Mouse (Mus musculus) ovary, postnatal 10 days (tissue): ENCODE measurements around the gene Bcap31.
"Not testable (repeated sequence)": the region's sequence is repeated elsewhere in the genome, so short reads cannot be mapped to it uniquely, and the experiment has no call there.

ENCODE experiments used
- DNase-seq: peaks from one replicate; pipeline ENCODE4 v3.0.0; 2022; ENCODE audit warnings: low spot score

Gene Bcap31

DNA sequence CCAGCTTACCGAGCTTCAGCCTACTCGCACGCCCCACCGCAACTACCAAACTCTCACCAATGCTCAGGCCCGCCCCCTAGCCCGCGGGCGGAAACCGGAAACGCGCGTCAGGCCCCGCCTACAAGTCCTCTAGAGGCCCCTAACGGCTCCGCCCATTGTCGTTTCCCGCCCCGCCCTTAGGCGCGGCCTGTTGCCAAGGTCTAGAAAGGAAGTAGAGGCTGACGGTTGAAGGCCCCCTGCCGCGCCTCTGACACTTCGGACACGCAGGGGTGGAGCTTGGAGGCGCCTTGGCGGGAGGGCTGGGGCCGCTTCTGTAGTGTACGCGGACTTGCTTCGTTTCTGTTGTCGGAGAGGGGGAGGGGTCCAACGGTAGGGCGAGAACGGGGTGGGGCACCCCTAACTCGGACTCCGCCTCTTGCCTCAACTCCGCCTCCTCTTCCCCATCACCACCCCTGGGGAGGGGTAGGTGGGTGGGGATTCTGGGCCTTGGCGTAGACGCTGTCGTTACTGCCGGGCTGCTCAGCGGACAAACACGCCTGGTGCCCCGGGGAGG lies at the start of gene Bcap31, which contains the start of gene Abcd1:
TSS of gene Bcap31 (minus strand) at position 67 of the 553 bp plus-strand sequence.
TSS of gene Abcd1 (plus strand) at position 489 of the 553 bp plus-strand sequence.
- peak; percentile 65 for DNase-seq

DNA sequence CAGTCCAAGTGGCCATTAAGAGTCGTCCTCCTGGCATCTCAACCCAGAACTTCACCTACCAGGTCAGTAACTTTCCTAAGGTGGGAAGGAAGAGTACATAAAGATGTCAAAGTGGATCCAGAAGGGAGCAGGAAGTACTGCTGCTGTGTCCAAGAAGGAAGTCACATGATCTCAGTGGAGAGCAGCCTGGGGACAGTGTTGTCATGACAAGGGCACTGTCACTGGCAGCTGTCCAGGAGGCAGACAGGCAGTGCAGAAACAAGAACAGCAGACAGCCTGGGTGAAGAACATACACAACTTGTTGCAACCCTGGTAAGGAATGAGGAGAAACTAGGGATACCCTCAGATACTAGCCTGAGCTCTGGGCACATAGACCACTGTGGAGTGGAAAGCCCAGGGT lies 49.3 kb upstream of the Bcap31 start:
- no peak for DNase-seq

DNA sequence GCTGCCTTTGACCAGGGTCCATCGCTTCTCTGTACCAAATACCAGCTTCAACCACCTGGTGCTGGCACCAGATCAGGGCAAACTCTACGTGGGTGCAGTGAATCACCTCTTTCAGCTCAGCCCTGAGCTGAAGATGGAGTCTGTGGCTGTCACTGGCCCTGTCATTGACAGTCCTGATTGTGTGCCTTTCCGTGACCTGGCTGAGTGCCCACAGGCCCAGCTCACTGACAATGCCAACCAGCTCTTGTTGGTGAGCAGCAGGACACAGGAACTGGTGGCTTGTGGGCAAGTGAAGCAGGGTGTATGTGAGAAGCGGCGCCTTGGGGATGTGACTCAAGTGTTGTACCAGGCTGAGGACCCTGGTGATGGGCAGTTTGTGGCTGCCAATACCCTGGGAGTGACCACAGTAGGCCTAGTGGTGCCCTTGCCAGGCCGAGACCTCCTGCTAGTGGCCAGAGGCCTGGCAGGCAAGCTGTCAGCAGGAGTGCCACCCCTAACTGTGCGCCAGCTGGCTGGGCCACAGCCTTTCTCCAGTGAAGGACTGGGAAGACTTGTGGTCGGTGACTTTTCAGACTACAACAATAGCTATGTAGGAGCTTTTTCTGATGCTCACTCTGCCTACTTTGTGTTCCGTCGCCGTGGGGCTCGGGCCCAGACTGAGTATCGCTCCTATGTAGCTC lies 42.8 kb upstream of the Bcap31 start:
- no peak for DNase-seq

DNA sequence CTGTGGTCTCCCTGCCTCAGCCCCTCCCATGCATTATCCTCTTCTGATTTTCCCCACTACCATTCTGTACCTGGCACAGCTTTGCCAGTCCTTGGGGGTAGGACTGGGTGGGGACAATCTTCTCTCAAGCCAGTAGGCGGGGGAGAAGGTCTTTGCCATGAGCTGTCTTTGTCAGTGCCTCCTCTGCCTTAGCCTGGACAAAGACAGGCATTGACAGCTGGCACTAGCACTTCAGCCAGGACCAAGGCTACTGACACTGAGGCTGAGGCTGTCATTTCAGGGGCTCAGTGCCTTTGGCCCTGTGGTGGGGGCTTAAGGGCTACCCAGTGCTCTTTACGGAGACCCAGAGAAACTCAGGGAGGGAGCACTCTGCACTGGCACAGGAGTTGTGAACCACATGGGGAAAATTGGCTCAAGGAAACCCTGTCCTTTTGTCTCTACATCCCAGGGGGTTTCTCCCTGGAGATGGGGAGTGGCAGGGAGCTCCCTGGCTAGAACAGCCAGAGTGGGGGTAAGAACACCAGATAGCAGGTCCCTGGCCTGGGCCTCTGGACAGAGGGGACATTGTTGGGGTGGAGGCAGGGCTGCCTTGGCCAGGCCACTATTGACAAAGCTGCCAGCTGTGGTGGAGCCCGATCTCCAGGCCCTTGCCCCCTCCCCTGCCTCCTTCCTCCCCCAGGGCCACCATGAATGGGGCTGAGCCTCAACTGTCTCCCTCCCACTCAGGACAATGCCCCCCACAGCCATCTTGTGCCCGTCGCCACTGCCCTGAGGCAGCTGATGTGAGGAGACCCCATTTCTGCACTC lies 40.6 kb upstream of the Bcap31 start, which contains the start of gene Plxnb3:
TSS of gene Plxnb3 (plus strand) at position 757 of the 807 bp plus-strand sequence.
- no peak for DNase-seq

DNA sequence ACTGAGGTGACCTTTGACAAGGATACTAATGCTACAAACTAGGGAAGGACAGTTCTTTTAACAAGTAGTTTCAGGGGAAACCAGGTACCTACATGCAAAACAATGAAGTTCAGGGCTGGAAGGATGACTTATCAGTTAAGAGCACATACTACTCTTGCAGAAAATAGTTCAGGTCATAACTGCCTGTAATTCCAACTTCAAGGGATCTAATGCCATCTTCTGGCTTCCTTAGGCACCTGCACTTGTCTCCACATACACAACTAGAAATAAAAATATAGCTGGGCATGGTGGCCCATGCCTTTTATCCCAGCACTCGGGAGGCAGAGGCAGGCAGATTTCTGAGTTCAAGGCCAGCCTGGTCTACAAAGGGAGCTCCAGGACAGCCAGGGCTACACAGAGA lies 33.0 kb upstream of the Bcap31 start:
- no peak for DNase-seq

DNA sequence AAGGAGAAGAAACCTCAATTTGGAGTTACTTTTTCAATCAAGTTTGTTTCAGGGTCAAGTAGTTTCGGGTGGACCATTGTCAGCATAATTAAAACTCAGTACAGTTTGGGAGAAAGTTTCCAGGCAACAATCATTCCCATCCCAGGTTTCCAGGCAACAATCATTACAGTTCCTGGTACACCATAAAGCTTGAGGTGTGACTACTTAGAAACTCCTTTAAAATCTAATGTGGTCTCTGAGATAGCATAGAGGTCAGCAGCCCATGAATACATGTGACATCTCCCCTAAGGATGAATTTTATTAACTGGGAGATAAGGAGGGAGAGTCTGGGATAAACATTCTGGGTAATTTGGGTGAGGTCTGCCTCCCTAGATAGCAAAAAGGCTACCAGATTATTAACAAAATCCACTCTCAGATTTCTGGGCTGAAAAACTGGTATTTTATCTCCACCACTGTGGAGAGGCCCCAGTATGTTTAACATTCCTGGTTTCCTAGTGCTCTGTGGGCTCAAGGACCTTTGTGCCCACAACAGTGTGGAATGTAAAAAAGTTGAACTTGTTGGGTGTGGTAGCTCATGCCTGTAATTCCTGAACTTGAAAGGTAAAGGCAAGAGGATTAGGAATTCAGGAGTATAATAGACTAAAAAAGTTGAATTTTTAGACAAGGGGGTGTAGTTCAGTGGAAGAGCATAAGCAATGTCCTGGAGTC lies 29.0 kb upstream of the Bcap31 start:
- no peak for DNase-seq

DNA sequence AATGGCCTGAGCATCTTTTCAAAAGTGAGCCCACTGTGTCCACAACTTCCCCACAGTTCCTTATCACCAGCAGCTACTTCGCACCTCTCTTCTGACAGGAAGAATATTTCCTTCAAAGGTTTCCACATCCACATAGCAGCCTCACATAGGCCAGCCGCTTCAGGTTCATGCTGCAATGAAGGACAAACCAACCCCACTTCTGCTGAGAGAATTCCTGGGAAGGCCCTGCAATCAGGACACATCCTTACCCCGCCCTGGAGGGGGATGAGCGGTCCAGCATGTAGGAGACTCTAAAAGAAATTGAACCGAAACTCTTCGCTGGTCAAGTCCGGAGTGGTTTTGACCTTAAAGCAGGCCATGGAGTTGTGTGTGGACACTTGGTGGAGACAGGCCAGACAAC lies 23.9 kb upstream of the Bcap31 start:
- not testable (repeated sequence) for DNase-seq

DNA sequence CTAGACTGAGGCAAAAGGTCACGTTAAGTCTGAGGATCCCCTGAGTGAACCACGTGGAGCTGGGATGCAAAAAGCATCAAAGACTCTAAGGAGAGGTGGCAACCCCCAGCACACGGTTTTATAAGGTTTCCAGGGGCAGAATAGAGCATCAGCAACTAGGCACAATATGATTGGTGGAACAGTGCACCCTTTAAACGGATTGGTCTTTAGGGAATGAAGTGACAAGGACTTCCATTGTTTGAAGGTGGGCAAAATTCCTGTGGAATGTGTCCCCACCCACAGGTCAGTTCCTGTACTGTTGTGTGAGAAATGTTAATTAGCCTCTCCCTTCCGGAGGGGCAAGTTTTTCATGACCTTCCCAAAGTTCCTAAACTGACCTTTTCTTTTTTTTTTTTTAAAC lies 23.2 kb upstream of the Bcap31 start:
- no peak for DNase-seq

DNA sequence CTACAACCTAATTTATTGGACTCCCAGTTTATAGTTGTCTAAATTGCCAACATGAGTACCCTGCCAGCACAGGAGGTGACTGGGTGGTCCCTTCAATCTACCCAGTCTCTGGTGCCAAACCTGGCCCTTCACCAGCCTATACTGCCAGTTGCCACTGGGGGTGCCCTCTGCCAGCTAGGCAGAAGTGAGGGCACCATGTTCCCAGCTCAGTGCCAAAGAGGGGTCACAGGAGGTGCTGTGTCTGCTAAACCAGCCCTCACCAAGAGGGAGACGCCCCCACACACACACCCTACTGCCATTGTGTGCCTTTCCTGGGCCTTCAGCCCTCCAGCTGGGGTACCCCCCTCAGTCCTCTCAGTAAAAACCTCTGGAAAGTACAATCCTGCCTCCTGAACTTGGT lies 22.2 kb upstream of the Bcap31 start:
- DNase-seq: no peak

DNA sequence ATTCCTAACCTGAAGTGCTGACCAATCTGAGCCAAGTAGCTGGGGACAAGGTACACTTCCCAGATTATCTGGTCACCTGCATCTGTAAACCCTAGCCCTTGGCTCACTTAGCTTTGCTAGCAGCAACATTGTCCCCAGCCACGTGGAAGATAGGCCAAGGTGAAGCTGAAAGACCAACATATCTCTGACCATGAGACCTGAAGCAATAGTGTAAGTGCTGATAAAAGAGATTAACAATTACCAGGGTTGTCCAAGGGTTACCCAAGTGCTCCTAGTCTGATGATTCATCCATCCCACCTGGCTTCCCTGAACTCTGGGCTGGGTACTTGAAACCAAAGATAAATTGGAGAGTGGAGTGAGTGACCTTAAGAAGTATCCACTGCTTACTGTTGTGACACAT lies 14.9 kb upstream of the Bcap31 start:
- no peak for DNase-seq

DNA sequence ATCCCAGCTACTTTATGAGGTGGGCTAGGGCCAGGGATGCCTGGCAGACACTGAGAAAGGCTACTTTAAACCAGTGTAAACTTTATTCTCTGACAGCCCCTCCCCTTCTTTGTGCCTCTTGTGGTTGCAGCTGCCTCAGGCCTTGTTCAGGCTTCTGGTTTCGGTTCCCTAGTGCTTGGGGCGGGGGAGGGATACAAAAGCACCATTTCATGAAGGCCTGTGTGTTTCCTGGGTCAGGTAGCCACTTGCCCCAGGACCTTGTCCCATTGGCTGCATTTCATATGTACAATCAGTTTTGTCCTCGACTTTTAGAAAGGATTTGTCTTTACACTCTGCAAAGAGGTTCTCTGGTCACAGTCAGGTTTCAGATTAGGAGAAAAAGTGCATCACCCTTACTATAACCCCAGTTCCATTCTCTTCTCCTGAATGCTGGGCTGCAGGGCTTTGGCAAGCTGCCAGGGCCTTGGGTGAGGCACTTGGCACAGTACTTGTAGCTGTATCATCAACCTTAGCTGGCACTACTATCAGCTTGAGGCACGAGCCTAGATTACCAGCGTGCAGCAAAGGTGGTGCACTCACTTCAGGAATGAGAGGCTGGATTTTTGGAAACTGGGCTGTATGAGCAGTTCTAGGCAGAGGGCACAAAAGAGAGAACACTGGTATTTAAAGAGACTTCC lies 2.8 kb upstream of the Bcap31 start:
- DNase-seq: no peak

DNA sequence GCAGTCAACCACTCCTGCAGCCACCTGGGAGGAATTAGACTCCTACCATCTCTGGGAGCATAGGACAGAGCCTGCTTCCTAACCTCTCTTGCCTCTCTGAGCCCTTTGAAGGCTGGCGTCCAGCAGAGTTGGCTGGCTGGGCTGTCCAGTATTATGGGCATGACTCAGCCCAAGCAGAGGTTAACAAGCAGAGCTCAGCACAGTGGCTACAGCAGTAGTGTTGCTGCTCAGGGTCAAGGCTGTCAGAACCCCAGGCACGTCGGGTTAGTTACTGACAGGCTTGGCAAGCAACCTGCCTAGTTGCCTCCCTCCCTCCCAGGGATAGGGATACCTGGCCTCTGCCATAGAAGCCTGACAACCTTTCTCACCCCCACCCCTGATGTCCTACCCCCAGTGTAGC lies 2.3 kb upstream of the Bcap31 start:
- no peak for DNase-seq

DNA sequence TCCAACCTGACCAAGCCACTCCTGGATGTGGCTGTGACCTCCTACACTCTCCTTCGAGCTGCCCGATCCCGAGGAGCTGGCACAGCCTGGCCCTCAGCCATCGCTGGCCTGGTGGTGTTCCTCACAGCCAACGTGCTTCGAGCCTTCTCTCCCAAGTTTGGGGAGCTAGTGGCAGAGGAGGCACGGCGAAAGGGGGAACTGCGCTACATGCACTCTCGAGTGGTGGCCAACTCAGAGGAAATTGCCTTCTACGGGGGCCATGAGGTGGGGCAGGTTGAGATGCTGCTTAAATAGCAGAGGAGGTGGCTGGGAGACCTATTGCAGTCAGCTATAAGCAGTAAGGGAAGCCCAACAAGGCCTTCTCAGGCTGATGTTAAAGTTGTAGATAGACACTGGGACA lies 1.7 kb upstream of the Bcap31 start:
- no peak for DNase-seq

DNA sequence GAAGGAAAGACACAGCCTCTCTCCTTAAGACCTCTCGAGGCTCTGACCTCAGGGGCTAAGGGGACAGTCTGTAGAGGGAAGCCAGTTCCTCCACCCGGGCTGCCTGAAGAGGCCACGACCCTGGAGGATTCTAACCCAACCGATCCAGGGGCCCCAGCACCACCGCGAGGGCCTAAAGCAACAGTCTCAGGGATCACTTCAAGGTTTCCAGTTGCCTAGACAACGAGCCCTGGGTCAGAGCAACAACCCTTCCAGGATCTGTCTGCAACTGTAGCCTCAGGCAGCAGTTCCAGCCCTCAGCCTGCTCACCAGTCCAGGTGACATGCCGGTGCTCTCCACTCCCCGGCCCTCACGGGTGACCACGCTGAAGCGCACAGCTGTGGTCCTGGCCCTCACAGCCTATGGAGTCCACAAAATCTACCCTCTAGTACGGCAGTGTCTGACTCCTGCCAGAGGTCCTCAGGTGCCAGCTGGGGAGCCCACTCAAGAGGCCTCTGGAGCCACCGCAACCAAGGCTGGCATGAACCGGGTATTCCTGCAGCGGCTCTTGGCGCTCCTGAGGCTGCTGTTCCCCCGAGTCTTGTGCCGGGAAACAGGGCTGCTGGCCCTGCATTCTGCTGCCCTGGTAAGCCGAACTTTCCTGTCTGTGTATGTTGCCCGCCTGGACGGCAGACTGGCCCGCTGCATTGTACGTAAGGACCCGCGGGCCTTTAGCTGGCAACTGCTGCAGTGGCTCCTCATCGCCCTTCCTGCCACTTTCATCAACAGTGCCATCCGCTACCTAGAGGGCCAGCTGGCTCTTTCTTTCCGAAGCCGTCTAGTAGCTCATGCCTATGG lies 952 bp upstream of the Bcap31 start:
- DNase-seq: no peak

DNA sequence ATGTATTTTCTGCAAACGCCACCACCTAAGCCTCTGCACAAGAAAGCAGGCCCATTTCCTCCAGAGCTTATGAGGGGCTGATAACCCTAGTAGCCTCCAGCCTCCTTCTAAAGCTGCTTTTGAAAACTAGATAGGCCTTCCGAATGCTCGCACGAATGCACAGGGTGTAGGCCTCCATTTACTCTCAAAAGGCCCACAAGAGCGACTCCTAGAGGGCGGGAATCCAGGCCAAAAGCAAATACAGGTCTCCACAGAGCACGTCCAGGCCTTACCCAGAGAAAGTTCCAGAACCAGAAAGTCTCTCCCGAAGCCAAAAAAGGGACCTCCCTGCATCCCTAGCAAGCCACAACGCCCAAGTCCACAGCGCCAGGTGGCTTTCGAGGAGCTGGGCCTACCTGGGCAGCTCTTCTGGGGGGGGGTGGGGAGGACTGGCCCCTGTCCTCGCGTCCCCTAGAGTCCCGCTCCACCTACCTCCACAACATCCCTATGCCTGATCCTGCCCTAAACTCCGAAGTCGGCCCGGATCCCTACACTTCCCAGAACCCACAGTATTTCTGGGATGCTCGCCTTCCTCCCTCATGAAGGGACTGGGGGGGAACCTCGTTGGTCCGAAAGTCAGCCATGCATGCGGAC lies 383 bp downstream of the Bcap31 start:
- DNase-seq: no peak

DNA sequence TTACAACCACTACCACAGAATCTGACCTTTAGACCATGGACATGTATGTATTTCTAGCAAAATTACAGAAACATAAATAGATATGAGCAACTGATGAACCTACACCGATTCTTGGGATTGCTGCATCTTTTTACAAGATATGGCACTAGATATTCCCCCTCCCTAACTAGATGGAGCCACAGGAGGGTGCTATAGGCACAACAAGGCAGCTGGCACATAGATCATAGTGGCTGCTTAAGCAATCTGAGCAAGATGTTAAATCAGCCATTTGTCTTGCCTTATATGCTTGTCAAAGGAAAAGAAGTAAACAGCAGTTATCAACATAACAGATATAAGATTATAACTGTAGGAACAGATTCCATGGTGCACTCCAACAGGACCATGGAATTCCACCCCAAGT lies 15.5 kb downstream of the Bcap31 start:
- no peak for DNase-seq

DNA sequence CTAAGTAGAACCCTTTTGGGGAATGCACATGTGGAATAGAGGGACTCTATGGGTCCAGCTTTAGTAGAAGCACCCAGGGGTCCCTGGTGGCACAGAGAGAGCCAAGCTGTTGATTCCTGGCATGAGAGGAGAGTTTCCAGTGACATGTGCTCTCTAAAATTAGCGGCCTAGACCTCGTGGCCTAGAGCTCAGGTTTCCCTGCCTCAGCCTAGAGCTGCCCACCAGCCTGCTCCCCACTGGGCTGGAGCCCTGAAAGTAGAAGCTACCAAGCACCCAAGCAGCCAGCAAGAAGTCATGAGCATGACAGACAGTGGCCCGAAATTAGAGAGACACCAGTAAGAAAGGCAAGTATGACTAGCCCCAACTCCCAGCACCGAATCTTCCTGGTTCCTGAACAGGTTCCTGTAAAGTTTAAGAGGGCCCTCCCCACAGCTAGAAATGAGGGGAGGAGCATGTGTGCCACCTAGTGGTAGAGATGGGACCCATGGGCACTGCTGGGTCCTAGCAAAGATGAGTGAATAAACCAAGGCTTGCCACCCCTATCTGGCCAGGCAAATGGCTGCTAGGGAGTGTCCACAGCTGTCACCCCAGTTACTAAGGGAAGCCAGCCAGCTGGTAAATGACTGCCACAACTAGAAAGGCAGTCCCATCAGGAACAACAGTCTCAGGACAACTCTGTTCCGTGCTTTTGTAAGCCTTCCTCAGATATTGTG lies 24.9 kb downstream of the Bcap31 start:
- no peak for DNase-seq

DNA sequence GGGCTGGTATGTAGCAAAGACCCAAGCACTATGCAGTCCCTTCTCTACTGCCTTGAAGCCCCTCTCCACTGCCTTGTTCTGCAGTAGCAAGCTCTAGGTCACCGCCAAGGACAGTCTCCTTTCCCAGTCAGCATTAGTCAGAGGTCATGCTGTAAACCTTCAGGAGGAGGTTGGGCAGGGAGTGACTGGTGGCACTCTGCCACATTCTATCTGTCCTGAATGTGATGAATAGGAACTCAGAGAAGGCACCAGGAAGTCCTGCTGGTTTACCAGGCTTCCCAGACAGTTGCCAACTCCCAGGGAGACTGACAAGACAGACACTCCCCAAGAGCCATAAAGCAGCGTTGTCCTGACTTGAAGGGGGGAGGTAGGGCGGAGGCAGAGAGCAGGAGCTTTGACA lies 30.3 kb downstream of the Bcap31 start:
- DNase-seq: no peak

DNA sequence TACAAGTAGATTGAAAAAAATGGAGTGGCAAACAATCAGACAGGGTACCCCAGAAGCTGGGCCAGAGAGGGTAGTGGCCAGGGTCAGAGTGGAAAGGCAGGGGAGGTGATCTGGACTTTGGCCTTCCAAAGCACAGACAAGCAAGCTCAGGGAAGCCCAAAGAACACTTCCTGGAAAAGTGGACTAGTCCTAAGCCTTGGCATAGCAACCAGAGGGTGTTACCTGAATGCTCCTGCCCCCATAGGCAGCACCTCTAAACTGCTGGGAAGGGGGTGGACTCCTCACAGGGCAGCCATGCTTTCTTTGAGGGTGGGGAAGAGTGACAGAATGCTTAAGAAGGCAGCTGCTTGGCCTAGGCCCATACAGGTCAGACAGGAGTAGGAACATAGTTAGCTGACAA lies 31.0 kb downstream of the Bcap31 start:
- no peak for DNase-seq

DNA sequence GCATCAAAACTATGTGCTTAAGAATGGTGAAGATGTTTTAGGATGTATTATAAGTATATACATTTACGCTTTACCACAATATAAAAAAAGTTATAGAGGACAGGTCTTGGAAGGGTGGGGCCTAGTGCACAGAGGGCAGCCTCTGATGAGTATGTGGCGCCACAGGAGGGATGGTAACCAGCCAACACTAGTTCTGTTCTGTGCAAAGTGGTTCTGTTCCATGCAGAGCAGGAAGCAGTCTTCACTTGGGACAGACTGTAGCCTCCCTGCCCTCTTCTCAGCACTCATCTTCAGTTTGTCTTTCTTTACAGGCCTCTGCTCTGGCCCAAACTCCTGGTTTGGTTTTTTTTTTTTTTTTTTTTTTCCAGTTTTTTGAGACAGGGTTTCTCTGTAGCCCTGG lies 31.8 kb downstream of the Bcap31 start:
- DNase-seq: no peak
